Mouse (Mus musculus) cerebellum, adult 2 months (tissue): ENCODE results near the gene Gm20708.

ENCODE experiments used
- CTCF ChIP-seq: fragments of 200-500 bp; IDR thresholded peaks from 2 replicates; pipeline ENCODE4 v1.5.1; 2011; ENCODE audit warnings: low read depth, mild to moderate bottlenecking, control low read depth, low read length, moderate library complexity, borderline replicate concordance; ENCODE audit not compliant: insufficient read depth
- POLR2A ChIP-seq: fragments of 200-500 bp; IDR thresholded peaks from 2 replicates; pipeline ENCODE4 v1.6.1; 2011; ENCODE audit warnings: low read length, control low read depth, borderline replicate concordance; ENCODE audit not compliant: insufficient read depth

DNA sequence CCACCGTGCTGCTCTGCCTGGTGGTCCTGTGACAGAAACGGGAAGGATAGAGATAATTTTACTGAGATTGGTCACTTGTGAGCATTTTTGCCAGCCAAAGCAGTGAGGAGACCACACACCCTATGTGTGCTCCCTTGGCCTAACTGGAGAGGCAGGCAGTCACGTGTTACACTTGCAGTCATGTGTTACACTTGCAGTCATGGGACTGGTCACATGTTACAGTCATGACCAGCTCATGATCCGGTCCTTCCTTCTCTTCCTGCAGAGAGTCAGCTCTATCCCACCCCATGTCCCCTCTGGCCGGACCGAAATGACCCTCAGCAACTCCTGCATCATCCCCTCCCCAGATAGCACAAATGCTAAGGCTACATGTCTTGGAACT lies 71.5 kb downstream of the Gm20708 start:
- TF ChIP-seq CTCF (no peak), POLR2A (no peak)
